Mouse (Mus musculus): Measurements from ENCODE around the gene Nme3.

- no peak for TF ChIP-seq CTCF (IDR thresholded peaks at IDR 0.05; ENCODE audit: low read depth)
- TF ChIP-seq EP300 (IDR thresholded peaks at IDR 0.05; ENCODE audit: low read depth) = no peak
These were observed 3.0 kb upstream of the Nme3 start for GRCm38 (mm10) chr17:24893276-24893675.
